Mouse (Mus musculus): ENCODE data around the gene Oaz1.
"Not testable (repeated sequence)": the region's sequence is repeated elsewhere in the genome, so short reads cannot be mapped to it uniquely, and the experiment has no call there.

Oaz1 gene

GRCm38 (mm10) chr10:80802204-80802912 is 24.1 kb upstream of the Oaz1 start:
- CTCF ChIA-PET: no interaction called here

DNA sequence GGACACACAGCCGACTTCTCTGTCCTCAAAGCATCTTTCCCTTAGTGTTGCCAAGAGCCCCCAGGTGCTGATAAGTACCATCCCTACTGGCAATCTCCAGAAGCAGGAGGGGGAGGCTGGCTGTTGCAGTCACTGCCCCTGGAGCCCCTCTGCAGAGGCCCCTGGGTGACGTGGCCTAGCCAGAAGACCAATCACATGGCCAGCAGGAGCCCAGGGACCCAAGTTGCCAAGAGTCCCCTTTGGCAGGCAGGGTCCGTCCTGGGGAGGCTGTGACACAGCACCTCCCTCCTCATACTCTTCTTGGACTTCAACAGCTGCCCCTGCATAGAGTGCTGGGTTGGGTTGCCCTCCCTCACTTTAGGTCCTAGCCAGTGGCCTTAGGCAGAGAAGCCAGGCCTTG is 23.5 kb upstream of the Oaz1 start:
- CTCF ChIA-PET: no interaction called here

GRCm38 (mm10) chr10:80804340-80804739 is 22.1 kb upstream of the Oaz1 start:
- CTCF ChIA-PET: interaction anchor here (1.1 kb wide), 1 partner anchor 62 kb away, joined by 4 read pairs; no protein-coding TSS in a partner anchor

- CTCF ChIA-PET: interaction anchor here (0.6 to 1.1 kb wide), 4 partner anchors 12 to 329 kb away, joined by 3 to 4 read pairs (median 3); no protein-coding TSS in a partner anchor
These were observed 21.5 kb upstream of the Oaz1 start, which contains the start of gene Amh for GRCm38 (mm10) chr10:80804916-80805315. Amh (plus strand) TSS chr10:80805243.

DNA sequence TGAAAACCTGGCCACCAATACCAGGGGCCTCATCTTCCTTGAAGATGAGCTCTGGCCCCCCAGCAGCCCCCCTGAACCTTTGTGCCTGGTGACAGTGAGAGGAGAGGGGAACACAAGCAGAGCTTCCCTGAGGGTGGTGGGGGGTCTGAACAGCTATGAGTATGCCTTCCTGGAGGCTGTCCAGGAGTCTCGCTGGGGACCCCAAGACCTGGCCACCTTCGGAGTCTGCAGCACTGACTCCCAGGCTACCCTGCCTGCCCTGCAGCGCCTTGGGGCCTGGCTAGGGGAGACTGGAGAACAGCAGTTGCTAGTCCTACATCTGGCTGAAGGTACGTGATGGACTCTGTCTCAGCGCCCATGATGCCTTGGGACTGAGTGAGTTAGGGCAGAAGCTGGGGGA is 21.1 kb upstream of the Oaz1 start:
- CTCF ChIA-PET: interaction anchor here (0.6 to 1.1 kb wide), 4 partner anchors 13 to 329 kb away, joined by 3 to 4 read pairs (median 3); no protein-coding TSS in a partner anchor

GRCm38 (mm10) chr10:80805925-80806324 is 20.5 kb upstream of the Oaz1 start:
- CTCF ChIA-PET: no interaction called here

- CTCF ChIA-PET: interaction anchor here (1.4 kb wide), 1 partner anchor 14 kb away, joined by 3 read pairs; no protein-coding TSS in a partner anchor
These were observed 20.0 kb upstream of the Oaz1 start for GRCm38 (mm10) chr10:80806341-80807056.

- CTCF ChIA-PET: interaction anchor here (0.5 to 1.4 kb wide), 2 partner anchors 14 to 124 kb away, joined by 3 read pairs; no protein-coding TSS in a partner anchor
These were observed 19.3 kb upstream of the Oaz1 start for GRCm38 (mm10) chr10:80807057-80807627.

GRCm38 (mm10) chr10:80808099-80808984 is 18.1 kb upstream of the Oaz1 start:
- CTCF ChIA-PET: interaction anchor here (1.4 kb wide), 1 partner anchor 16 kb away, joined by 3 read pairs; no protein-coding TSS in a partner anchor

DNA sequence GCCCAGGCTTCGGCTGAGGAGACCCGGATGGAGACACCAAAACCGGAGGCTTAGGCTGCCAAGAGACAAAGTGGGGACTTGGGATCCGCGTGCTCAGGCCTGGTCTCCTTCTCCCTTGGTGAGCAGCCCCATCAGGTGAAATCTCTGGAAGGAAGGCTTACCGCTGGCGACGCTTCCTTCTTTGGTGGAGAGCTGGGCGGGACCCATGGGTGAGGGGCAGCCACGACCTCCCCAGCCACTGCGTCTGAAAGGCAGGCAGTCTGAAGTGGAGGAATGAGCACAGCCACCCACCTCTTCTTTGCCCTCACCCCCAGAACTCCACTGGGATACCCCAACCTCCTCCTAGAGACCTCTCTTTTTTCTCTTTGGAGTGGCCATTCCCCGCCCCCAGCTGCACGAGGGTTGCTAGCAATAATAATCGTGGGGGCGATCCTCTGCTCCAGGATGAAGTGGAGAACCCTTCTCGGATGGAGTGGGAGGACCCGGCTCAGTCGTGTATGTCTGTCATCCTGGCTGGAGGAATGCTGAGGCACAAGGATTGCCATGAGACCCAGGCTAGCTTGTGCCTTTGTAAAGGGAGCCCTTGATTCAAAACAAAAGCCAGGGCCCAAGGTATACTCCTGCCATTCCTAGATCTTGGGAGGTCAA is 17.3 kb upstream of the Oaz1 start:
- CTCF ChIA-PET: interaction anchor here (0.6 to 0.7 kb wide), 2 partner anchors 359 to 458 kb away, joined by 3 read pairs; no protein-coding TSS in a partner anchor

GRCm38 (mm10) chr10:80810084-80810483 is 16.4 kb upstream of the Oaz1 start:
- CTCF ChIA-PET: interaction anchor here (0.6 kb wide), 1 partner anchor 358 kb away, joined by 3 read pairs; no protein-coding TSS in a partner anchor

DNA sequence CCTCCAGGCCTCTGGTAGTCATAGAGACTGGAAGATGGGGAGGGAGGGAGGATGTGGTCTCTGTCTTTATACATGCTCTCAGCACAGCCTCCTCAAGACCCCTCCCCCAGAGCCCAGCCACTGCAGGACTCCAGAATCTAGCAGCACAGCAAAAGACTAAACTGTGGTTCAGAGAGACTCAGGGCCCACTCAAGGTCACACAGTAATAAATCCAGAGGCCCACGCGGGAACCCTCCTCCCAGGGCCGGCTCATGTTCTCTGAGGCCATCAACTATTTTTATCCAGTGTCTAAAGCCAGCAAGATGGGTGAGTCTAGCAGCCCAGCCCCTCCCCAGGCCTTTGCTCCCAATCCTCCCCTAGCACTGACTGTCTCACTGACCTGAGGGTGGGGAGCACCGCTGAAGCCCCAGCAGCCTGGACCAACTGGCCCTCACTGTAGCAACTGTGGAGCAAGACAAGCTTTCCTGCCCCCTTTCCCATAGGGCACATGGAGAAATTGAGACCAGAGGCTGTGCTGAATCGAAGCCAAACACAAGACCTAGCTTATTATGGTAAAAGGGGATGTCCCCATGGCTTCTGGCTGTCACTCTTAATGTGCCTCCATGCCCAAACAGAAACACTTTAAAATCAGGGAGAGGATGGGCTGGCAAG is 13.9 kb upstream of the Oaz1 start:
- CTCF ChIA-PET: no interaction called here

DNA sequence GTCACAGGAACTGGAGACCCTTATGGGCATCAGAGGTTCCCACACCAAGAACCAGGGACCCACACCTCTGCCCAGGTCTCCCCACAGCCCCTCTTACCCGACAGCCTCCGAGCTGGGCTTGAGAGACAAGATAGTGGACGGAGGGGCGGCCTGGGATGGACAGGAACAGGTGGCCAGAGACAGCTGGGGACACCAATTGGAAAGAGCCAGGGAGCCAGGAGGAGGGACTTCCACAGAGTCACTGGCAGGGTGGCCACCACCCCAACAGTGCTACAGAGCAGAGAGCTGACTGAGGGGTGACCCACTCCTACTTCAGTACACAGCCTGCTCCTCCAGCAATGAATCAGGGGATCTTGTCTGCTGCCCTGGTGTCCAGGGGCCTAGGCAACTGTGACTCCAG is 13.1 kb upstream of the Oaz1 start, which contains the start of gene Jsrp1:
Gene Jsrp1, minus strand, starts transcription at position 133 of the 400 bp plus-strand sequence.
- CTCF ChIA-PET: interaction anchor here (0.6 kb wide), 1 partner anchor 475 kb away, joined by 3 read pairs; no protein-coding TSS in a partner anchor

GRCm38 (mm10) chr10:80814800-80815199 is 11.7 kb upstream of the Oaz1 start:
- CTCF ChIA-PET: interaction anchor here (0.6 kb wide), 2 partner anchors 47 to 1018 kb away, joined by 3 read pairs; no protein-coding TSS in a partner anchor

DNA sequence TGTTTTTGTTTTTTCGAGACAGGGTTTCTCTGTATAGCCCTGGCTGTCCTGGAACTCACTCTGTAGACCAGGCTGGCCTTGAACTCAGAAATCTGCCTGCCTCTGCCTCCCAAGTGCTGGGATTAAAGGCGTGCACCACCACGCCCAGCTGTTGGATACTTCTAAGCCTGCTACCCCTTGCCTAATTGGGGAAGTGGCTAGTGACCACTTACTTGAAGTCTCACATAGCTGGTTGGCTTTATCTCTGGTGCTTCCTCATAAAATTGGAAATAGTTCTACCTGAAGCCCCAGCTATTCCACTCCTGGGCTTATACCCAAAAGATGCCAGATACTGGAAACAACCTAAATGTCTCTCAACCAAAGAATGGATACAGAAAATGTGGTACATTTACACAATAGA is 10.2 kb upstream of the Oaz1 start:
- CTCF ChIA-PET: interaction anchor here (0.7 kb wide), 1 partner anchor 244 kb away, joined by 5 read pairs; no protein-coding TSS in a partner anchor

DNA sequence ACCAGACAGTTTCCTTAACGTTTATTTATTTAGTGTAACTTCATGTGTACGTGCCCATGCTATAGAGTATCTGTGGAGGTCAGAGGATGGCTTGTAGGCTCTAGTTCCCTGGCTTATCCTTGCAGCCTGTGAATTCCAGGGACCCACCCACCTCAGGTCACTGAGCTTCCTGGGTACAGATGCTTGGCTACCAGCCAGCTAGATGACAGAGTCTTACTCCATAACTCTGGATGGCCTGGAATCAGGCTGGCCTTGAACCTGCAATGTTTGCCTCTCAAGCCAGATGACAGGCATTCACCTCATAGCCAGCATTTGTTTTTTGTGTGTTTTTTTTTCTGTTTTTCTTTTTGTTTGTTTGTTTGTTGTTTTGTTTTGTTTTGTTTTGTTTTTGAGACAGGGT is 9.3 kb upstream of the Oaz1 start:
- CTCF ChIA-PET: interaction anchor here (0.6 kb wide), 1 partner anchor 250 kb away, joined by 4 read pairs; no protein-coding TSS in a partner anchor

GRCm38 (mm10) chr10:80817955-80818354 is 8.5 kb upstream of the Oaz1 start:
- CTCF ChIA-PET: not testable (repeated sequence)

DNA sequence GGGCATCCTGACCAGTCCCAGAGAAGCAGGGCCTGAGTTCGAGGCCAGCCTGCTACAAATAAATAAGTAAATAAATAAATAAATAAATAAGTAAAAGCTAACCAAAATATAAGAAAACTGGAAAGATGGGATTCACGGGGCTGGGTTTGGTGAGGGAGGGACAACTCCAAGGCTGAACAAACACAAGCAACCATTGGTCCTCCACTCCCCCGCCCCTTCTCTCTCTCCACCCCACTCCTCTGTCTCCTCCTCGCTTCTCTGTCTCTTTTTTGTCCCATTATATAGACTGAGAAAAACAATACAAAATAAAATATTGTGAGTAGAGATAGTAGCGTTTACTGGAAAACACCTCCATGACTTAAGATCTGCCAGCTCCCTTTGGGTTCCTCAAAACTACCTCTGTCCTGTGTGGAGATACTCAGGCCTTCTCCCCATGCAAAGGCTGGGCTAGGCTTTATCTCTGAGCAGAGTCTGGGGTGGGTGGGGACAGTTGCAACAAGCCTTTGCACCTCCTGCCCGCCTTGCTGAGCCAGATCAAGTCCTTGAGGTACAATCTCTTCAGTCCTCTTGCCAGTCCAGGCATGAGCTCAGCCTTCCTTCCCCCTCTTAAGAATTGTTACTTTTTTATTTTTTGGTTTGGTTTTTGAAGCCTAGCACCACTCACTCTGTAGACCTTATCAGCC is 7.7 kb upstream of the Oaz1 start:
- CTCF ChIA-PET: no interaction called here

DNA sequence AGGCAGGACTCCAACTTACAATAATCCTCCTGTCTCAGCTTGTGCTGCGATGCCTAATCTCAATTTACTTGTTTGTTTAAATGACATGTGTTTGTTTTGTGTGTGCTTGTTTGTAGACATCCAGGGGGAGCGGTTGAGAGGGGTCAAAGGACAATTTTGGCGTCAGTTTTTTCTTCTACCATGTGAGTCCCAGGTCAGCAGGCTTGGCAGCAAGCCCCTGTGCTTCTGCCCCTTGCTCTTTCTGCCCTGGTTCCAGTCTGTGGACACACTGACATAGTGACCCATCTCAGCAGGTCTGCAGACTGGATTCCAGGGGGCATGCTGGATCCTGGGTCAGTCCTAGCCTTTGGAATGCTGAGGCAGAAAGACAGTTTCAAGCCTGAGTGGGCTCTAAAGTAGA is 7.0 kb upstream of the Oaz1 start:
- CTCF ChIA-PET: no interaction called here
